Mouse (Mus musculus): ENCODE data around the gene Trpm2. TPM values are rescaled to one million over a fixed set of nuclear protein-coding genes. Genes with fewer than 3 reads are reported as not detected.

Gene Trpm2
- total RNA-seq, 2 experiments from 2014 or later: 0.32 to 0.88 TPM

Other genes with a start within 250 kb of the Trpm2 start
- not detected for gene Krtap12-1, start 250.0 kb downstream of the Trpm2 start, total RNA-seq (2021)
- not detected for gene Gm10100, start 244.1 kb downstream of the Trpm2 start, total RNA-seq (2021)
- not detected for gene Gm18596, start 227.9 kb downstream of the Trpm2 start, total RNA-seq (2021)
- gene Gm9736, start 219.2 kb downstream of the Trpm2 start, total RNA-seq (2021): not detected
- gene Gm3233, start 210.9 kb downstream of the Trpm2 start, total RNA-seq (2021): not detected
- gene Gm3238, start 199.2 kb downstream of the Trpm2 start, total RNA-seq (2021): not detected
- gene Gm7138, start 193.6 kb downstream of the Trpm2 start, total RNA-seq (2021): not detected
- gene Gm3250, start 188.0 kb downstream of the Trpm2 start, total RNA-seq (2021): not detected
- gene Gm7137, start 182.4 kb downstream of the Trpm2 start, total RNA-seq (2021): not detected
- not detected for gene Gm9639, start 175.5 kb downstream of the Trpm2 start, total RNA-seq (2021)
- not detected for gene Gm19668, start 171.4 kb downstream of the Trpm2 start, total RNA-seq (2021)
- gene Gm9507, start 158.7 kb downstream of the Trpm2 start, total RNA-seq (2021): not detected
- gene Gm2696, start 155.9 kb downstream of the Trpm2 start, total RNA-seq (2021): not detected
- gene Krtap10-4, start 143.5 kb downstream of the Trpm2 start, total RNA-seq (2021): not detected
- not detected for gene Krtap10-10, start 134.6 kb downstream of the Trpm2 start, total RNA-seq (2021)
- not detected for gene Gm36176, start 123.8 kb downstream of the Trpm2 start, total RNA-seq (2021)
- not detected for gene Gm10318, start 117.7 kb downstream of the Trpm2 start, total RNA-seq (2021)
- gene Gm3285, start 108.6 kb downstream of the Trpm2 start, total RNA-seq (2021): not detected
- 1 to 10 TPM; 1.2 to 1.4 TPM for gene Lrrc3, start 68.0 kb downstream of the Trpm2 start, total RNA-seq (2021)
- gene 1810043G02Rik, start 8.0 kb upstream of the Trpm2 start, total RNA-seq (2021): 10 to 100 TPM; 10.5 to 12.3 TPM
- 10 to 100 TPM; 17.0 to 21.0 TPM for gene Pfkl, start 39.5 kb upstream of the Trpm2 start, total RNA-seq (2021)
- not detected for gene Dnmt3l, start 71.4 kb upstream of the Trpm2 start, total RNA-seq (2021)
- not detected for gene Aire, start 73.0 kb upstream of the Trpm2 start, total RNA-seq (2021)
- gene Icosl, start 98.7 kb upstream of the Trpm2 start, total RNA-seq (2021): 1 to 10 TPM; 3.4 to 4.4 TPM
- 100 to 1,000 TPM; 111 to 120 TPM for gene D10Jhu81e, start 199.2 kb upstream of the Trpm2 start, total RNA-seq (2021)
- gene Pwp2, start 214.6 kb upstream of the Trpm2 start, total RNA-seq (2021): 10 to 100 TPM in 1 of 2 experiments, 1 to 10 TPM in 1; 8.9 to 10.5 TPM

All from gastrocnemius, postnatal 4 days (tissue).